Mouse (Mus musculus) midbrain, postnatal 0 days (tissue): ENCODE data around the gene Rabep1. TPM values are rescaled to one million over a fixed set of nuclear protein-coding genes. Genes with fewer than 3 reads are reported as not detected.

Source experiments
- ATAC-seq: fragments of 200-750 bp; cut with Nextera tagmentation; 2 replicates; pipeline ENCODE4 v1.8.0; 2017; ENCODE audit warnings: moderate number of reproducible peaks, mild to moderate bottlenecking, moderate TSS enrichment, moderate library complexity; ENCODE audit not compliant: low FRiP score
- DNase-seq: peaks from one replicate; pipeline ENCODE4 v3.0.0-alpha.2; 2015; ENCODE audit warnings: low spot score
- H3K27ac ChIP-seq: fragments of 300-500 bp; sonication (generic); 2 replicates; pipeline ENCODE4 v1.5.1; 2014; ENCODE audit warnings: low read depth, mild to moderate bottlenecking, low read length, mixed read lengths
- H3K27me3 ChIP-seq: fragments of 300-500 bp; sonication (generic); 2 replicates; pipeline ENCODE4 v1.6.1; 2014; ENCODE audit warnings: low read length, control low read depth, mixed read lengths; ENCODE audit not compliant: insufficient read depth
- H3K36me3 ChIP-seq: fragments of 300-500 bp; sonication (generic); 2 replicates; pipeline ENCODE4 v1.6.1; 2014; ENCODE audit warnings: low read length, control low read depth, mixed read lengths; ENCODE audit not compliant: insufficient read depth
- H3K4me1 ChIP-seq: fragments of 300-500 bp; sonication (generic); 2 replicates; pipeline ENCODE4 v1.6.1; 2014; ENCODE audit warnings: mild to moderate bottlenecking, control low read depth, antibody characterized with exemption, low read length, mixed read lengths; ENCODE audit not compliant: insufficient read depth
- H3K4me2 ChIP-seq: fragments of 300-500 bp; sonication (generic); 2 replicates; pipeline ENCODE4 v1.6.1; 2014; ENCODE audit warnings: low read depth, mild to moderate bottlenecking, low read length, mixed read lengths; ENCODE audit not compliant: poor library complexity, severe bottlenecking
- H3K4me3 ChIP-seq: fragments of 300-500 bp; sonication (generic); 2 replicates; pipeline ENCODE4 v1.5.1; 2014; ENCODE audit warnings: low read depth, mild to moderate bottlenecking, low read length, moderate library complexity
- H3K9ac ChIP-seq: fragments of 300-500 bp; sonication (generic); replicated peaks from 2 replicates; pipeline ENCODE4 v1.6.1; 2014; ENCODE audit warnings: mild to moderate bottlenecking, low read length, moderate library complexity, mixed read lengths; ENCODE audit not compliant: poor library complexity, severe bottlenecking
- H3K9me3 ChIP-seq: fragments of 300-500 bp; sonication (generic); 2 replicates; pipeline ENCODE4 v1.6.1; 2016; ENCODE audit warnings: low read length, control low read depth
- CTCF ChIP-seq: IDR thresholded peaks from 2 replicates; pipeline ENCODE4 v1.5.1; 2016; ENCODE audit warnings: antibody characterized with exemption, mild to moderate bottlenecking
- WGBS: fragments of 180-500 bp; shearing (Covaris S2); extraction: QIAGEN DNeasy Blood & Tissue Kit; methylation state at CpG from one replicate; pipeline ENCODE4 v1.1.7; 2014; 5-methylcytosine and 5-hydroxymethylcytosine counted together
- polyA plus RNA-seq: library from polyadenylated mRNA; unstranded; fragments of >200 nt; fragmentation: Nextera tagmentation; extraction: Ambion mirVana; gene quantifications from 2 replicates; pipeline ENCODE4 v1.2.1, GENCODE M21; 2015
- total RNA-seq: library from RNA; depleted of rRNA; stranded (reverse); fragments of >200 nt; gene quantifications from 2 replicates; pipeline ENCODE4 v1.2.3, GENCODE M21; 2014

Gene Rabep1
- total and polyA plus RNA-seq, 2 experiments from 2014 or later, result 66.4 to 116 TPM

DNA sequence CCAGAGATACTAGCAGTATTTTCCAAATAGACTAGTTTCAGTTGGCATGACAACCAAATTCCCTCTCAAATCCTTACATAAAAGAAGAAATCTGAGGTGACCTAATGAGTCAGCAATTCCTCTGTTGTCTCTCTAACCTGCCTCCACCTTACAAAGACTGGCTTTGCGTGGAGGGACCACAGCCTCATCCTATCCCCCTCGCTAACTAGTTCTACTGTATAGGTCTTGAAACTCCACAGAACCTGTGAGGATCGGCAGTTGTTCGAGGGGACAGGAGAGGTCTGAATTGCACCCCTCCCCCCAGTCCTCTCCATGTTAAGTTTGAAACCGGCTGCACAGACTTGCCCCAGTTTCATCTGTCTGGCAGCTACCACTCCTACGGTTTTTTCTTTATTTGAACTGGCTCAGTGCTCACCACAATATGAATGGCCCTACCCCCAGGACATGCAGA lies 9.2 kb upstream of the Rabep1 start:
- Histone ChIP-seq H3K36me3 (no peaks in the 10 kb centered on the region), H3K27ac (no peak overlapping the region), H3K9ac (no peak overlapping the region), H3K4me2 (no peak overlapping the region), H3K4me1 (no peaks in the 10 kb centered on the region), H3K9me3 (no peaks in the 10 kb centered on the region), H3K4me3 (no peak overlapping the region), H3K27me3 (no peaks in the 10 kb centered on the region)
- ATAC-seq (no peak), DNase-seq (no peak)
- no peak for TF ChIP-seq CTCF
- WGBS, result 61% methylated on average over 6 of the region's 6 CpGs

DNA sequence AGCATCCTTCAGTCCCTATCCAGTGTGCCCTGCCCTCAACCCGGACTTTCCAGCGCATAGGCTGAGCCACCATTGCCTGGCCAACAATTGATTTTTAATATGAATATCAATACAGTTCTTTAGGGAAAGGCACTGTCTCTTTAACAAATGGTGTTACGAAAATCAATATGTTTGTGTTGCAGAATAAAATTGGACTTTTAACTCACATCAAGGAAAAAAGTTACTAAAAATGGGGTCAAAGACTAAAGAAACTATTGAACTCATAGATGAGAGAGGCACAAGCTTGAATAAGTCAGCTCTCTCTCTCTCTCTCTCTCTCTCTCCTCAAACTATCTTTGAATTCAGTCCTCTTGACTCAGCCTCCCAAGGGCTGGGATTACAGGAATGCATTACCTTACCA lies 7.5 kb upstream of the Rabep1 start:
- 95% methylated on average over 3 of the region's 3 CpGs for whole genome bisulfite sequencing
- no peaks in the 10 kb centered on the region for H3K9me3 ChIP-seq
- no peaks in the 10 kb centered on the region for H3K4me1 ChIP-seq

GRCm38 (mm10) chr11:70838610-70839009 lies 6.0 kb upstream of the Rabep1 start:
- Histone ChIP-seq H3K27me3 (no peaks in the 10 kb centered on the region), H3K9me3 (no peaks in the 10 kb centered on the region), H3K9ac (no peak overlapping the region), H3K4me1 (no peaks in the 10 kb centered on the region), H3K4me2 (no peak overlapping the region), H3K4me3 (no peak overlapping the region), H3K27ac (no peak overlapping the region), H3K36me3 (no peaks in the 10 kb centered on the region)
- no peak for DNase-seq
- TF ChIP-seq CTCF, result no peak
- WGBS, result 18% methylated on average over 2 of the region's 2 CpGs
- no peak for ATAC-seq

More for the DNA sequence above, 7.5 kb upstream of the Rabep1 start:
- no peak for DNase-seq
- TF ChIP-seq CTCF, result no peak
- no peaks in the 10 kb centered on the region for H3K27me3 ChIP-seq
- no peak overlapping the region for H3K9ac ChIP-seq
- ATAC-seq, result no peak
- no peak overlapping the region for H3K4me3 ChIP-seq
- H3K27ac ChIP-seq, result no peak overlapping the region
- no peaks in the 10 kb centered on the region for H3K36me3 ChIP-seq
- no peak overlapping the region for H3K4me2 ChIP-seq

- no peaks in the 10 kb centered on the region for H3K9me3 ChIP-seq
Observed at GRCm38 (mm10) chr11:70842983-70843382, 1.6 kb upstream of the Rabep1 start.

DNA sequence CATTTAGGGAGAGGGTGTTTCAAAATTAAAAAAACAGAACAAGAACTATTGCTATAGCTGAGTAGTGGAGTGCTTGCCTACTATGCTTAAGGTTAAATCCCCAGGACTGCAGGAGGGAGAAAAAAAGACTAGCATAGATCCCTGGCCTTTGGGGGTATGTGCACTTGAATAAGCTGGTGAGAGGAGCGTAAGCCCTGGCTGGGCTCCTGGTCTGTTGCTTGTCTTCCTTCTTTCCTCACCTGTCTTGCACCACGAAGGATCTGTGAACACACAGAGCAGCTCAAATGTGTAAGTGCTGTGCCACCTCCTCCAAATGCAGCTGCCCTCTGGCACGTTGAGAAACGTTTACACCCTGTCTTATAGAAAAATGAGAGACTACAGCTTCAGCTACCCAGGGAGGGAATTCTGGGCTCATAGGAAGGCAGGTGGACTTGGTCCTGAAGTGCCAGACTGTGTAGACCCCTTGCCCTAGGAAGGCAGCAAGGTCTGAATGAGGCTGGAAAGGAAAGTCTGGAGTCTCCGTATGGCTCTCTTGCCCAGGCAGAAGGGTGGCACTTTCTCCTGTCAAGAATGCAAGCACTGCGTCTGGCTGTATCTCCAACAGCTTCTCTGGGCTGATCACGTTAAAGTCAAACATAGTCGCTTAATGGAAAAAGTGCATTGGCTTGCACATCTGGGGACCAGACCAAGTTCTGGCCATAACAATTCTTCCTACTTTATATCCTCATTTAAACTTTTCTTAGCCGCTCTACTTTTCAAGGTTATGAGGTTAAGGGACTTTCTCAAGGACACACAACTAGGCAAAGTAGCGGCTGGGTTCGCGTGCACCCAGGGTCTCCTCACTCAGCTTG lies 652 bp upstream of the Rabep1 start:
- no peak for DNase-seq
- 17% methylated on average over 12 of the region's 12 CpGs for WGBS

More at GRCm38 (mm10) chr11:70842983-70843382, 1.6 kb upstream of the Rabep1 start:
- Histone ChIP-seq H3K9ac (no peak overlapping the region), H3K27ac (no peak overlapping the region), H3K36me3 (no peaks in the 10 kb centered on the region), H3K27me3 (no peaks in the 10 kb centered on the region), H3K4me2 (no peak overlapping the region), H3K4me1 (no peaks in the 10 kb centered on the region), H3K4me3 (no peak overlapping the region)
- TF ChIP-seq CTCF, result no peak
- ATAC-seq, result no peak
- DNase-seq, result no peak
- WGBS, result 60% methylated on average over 4 of the region's 4 CpGs

DNA sequence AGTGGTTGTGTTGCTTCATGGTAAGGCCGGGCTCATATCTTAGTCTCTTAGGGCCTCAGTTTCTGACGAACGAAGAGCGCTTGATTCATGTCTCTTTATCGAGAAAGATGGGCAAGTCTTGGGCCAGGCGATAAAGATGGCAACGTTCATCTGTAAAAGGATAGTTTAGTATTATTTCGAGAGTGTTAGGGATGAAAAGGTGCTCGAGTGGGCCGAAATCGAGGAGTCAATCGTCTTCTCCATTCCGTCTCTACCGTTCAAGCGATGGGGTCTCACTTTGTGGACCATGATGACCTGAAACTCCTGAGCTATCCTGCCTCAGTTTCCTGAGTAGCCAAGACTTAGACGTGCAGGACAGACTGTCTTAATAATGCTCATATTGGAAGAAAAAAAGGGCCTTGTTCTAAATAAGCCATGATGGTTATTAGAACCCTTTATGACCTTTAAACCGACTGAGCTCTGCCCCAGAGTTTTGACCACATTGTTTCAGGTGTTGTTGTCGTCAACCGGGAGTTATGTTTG lies 940 bp downstream of the Rabep1 start:
- Histone ChIP-seq H3K36me3 (no peaks in the 10 kb centered on the region), H3K9me3 (no peaks in the 10 kb centered on the region), H3K27me3 (no peaks in the 10 kb centered on the region), H3K4me2 (peak overlapping the region; percentile 51), H3K9ac (peak overlapping the region; percentile 96), H3K4me1 (no peaks in the 10 kb centered on the region), H3K27ac (peak overlapping the region; percentile 90), H3K4me3 (peak overlapping the region; percentile 94)
- ATAC-seq (no peak), DNase-seq (no peak)
- 5% methylated on average over 19 of the region's 19 CpGs for WGBS
- TF ChIP-seq CTCF, result no peak

More for the DNA sequence above, 652 bp upstream of the Rabep1 start:
- H3K36me3 ChIP-seq, result no peaks in the 10 kb centered on the region
- H3K4me2 ChIP-seq, result peak overlapping the region; percentile 51
- H3K9me3 ChIP-seq, result no peaks in the 10 kb centered on the region
- no peaks in the 10 kb centered on the region for H3K27me3 ChIP-seq
- peak overlapping the region; percentile 94 for H3K4me3 ChIP-seq
- H3K9ac ChIP-seq, result peak overlapping the region; percentile 96; the same call in 1 of the 2 replicates
- no peak for TF ChIP-seq CTCF
- no peaks in the 10 kb centered on the region for H3K4me1 ChIP-seq
- no peak for ATAC-seq
- no peak overlapping the region for H3K27ac ChIP-seq
